Mouse (Mus musculus): ENCODE results near the gene Usp34. TPM values are rescaled to one million over a fixed set of nuclear protein-coding genes. Genes with fewer than 3 reads are reported as not detected.
"Not testable (repeated sequence)": the region's sequence is repeated elsewhere in the genome, so short reads cannot be mapped to it uniquely, and the experiment has no call there.

Gene Usp34
- polyA plus RNA-seq, 1 experiment from 2014 or later, result 12.8 TPM

DNA sequence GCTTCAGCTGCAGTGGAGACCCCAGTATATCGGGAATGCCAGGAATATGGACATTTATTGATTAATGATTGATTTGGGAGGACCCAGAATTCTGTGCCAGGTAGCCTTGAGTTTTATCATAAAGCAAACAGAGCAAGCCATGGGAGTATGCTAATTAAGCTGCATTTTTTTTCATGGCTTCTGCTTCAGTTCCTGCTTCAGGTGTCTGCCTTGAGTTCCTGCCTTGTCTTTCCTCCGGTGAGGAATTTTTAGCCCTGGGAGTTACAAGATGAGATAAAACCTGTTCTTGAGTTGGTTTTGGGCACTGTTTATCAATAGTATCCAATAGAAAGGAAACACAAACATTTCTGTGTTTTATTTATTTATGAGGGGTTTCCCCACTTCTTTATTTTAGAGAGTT is 22.7 kb downstream of the Usp34 start:
- no peak overlapping the region for H3K27ac ChIP-seq (replicated peaks)
- no peak overlapping the region for H3K4me3 ChIP-seq (ENCODE audit: low read depth, low read length)
- WGBS, result 77% methylated on average over 2 of the region's 2 CpGs
- DNase-seq (ENCODE audit: low spot score) (no peak), ATAC-seq (ENCODE audit: low FRiP score, low TSS enrichment) (no peak)
- H3K36me3 ChIP-seq (ENCODE audit: control insufficient read depth, insufficient read depth, low read length), result no peaks in the 10 kb centered on the region
- H3K9ac ChIP-seq (ENCODE audit: low read length), result no peak overlapping the region
- H3K9me3 ChIP-seq (ENCODE audit: control insufficient read depth, low read length), result no peaks in the 10 kb centered on the region
- TF ChIP-seq EP300 (optimal IDR thresholded peaks at IDR 0.05) (no peak), CTCF (IDR thresholded peaks at IDR 0.05; ENCODE audit: low read depth) (no peak)
- no peak overlapping the region for H3K4me2 ChIP-seq (replicated peaks; ENCODE audit: low read depth)
- H3K27me3 ChIP-seq (ENCODE audit: control insufficient read depth, insufficient read depth, low read length), result no peaks in the 10 kb centered on the region
- H3K4me1 ChIP-seq (replicated peaks; ENCODE audit: control insufficient read depth, insufficient read depth), result no peaks in the 10 kb centered on the region

DNA sequence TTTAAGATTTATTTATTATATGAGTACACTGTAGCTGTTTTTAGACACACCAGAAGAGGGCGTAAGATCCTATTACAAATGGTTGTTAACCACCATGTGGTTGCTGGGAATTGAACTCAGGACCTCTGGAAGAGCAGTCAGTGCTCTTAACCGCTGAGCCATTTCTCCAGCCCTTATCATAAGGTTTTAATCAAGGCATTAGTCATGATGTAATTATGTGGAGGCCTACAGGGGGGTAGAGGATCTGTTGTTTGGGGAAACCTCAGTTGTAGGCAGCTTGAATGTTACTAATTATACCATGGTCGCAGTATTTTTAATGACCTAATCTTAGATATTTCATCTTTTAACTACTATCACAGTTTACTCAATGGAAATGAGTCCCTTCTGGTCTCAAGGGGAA is 25.4 kb downstream of the Usp34 start:
- ATAC-seq (ENCODE audit: low FRiP score, low TSS enrichment) (no peak), DNase-seq (ENCODE audit: low spot score) (no peak)
- Histone ChIP-seq H3K4me3 (ENCODE audit: low read depth, low read length) (no peak overlapping the region), H3K4me2 (replicated peaks; ENCODE audit: low read depth) (no peak overlapping the region), H3K27me3 (ENCODE audit: control insufficient read depth, insufficient read depth, low read length) (no peaks in the 10 kb centered on the region), H3K4me1 (replicated peaks; ENCODE audit: control insufficient read depth, insufficient read depth) (no peaks in the 10 kb centered on the region), H3K9ac (ENCODE audit: low read length) (no peak overlapping the region), H3K36me3 (ENCODE audit: control insufficient read depth, insufficient read depth, low read length) (no peaks in the 10 kb centered on the region), H3K27ac (replicated peaks) (no peak overlapping the region), H3K9me3 (ENCODE audit: control insufficient read depth, low read length) (no peaks in the 10 kb centered on the region)
- 69% methylated on average over 3 of the region's 3 CpGs for WGBS
- TF ChIP-seq CTCF (IDR thresholded peaks at IDR 0.05; ENCODE audit: low read depth), result no peak
- TF ChIP-seq EP300 (optimal IDR thresholded peaks at IDR 0.05), result no peak

DNA sequence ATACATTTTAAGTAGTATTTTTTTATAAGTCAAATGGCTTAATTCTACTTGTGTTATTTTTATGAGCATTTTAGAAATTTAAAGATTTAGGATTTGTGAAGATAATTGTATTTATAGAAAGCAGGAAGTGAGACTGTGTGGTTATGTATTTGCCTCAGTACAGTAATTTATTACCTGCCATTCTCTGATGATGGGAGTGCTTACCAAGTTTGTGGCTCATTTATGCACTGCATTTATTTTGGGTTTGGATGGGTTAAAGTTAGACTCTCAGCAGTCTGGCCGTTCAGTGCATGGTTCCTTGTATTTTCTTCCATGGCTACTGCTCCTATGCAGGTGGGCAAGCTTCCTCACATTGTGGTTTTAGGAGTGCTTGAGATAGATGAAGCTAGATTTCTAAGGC is 28.5 kb downstream of the Usp34 start:
- Histone ChIP-seq H3K4me3 (ENCODE audit: low read depth, low read length) (no peak overlapping the region), H3K36me3 (ENCODE audit: control insufficient read depth, insufficient read depth, low read length) (peaks cover 4% of the 10 kb centered on the region; the same call in 1 of the 2 replicates), H3K9me3 (ENCODE audit: control insufficient read depth, low read length) (no peaks in the 10 kb centered on the region), H3K27ac (replicated peaks) (no peak overlapping the region), H3K9ac (ENCODE audit: low read length) (no peak overlapping the region), H3K27me3 (ENCODE audit: control insufficient read depth, insufficient read depth, low read length) (no peaks in the 10 kb centered on the region), H3K4me2 (replicated peaks; ENCODE audit: low read depth) (no peak overlapping the region), H3K4me1 (replicated peaks; ENCODE audit: control insufficient read depth, insufficient read depth) (no peaks in the 10 kb centered on the region)
- ATAC-seq (ENCODE audit: low FRiP score, low TSS enrichment), result no peak
- TF ChIP-seq EP300 (optimal IDR thresholded peaks at IDR 0.05), result no peak
- WGBS, result 57% methylated on average over 1 of the region's 1 CpGs
- no peak for DNase-seq (ENCODE audit: low spot score)

GRCm38 (mm10) chr11:23357226-23357625 is 50.5 kb downstream of the Usp34 start:
- 71% methylated on average over 5 of the region's 5 CpGs for WGBS
- TF ChIP-seq CTCF (IDR thresholded peaks at IDR 0.05; ENCODE audit: low read depth), result peak; percentile 42
- ATAC-seq (ENCODE audit: low FRiP score, low TSS enrichment), result not testable (repeated sequence)

GRCm38 (mm10) chr11:23359687-23360235 is 53.1 kb downstream of the Usp34 start:
- H3K4me3 ChIP-seq (ENCODE audit: low read depth, low read length); H3K9me3 ChIP-seq (ENCODE audit: control insufficient read depth, low read length); H3K27me3 ChIP-seq (ENCODE audit: control insufficient read depth, insufficient read depth, low read length); ATAC-seq (ENCODE audit: low FRiP score, low TSS enrichment); H3K4me1 ChIP-seq (replicated peaks; ENCODE audit: control insufficient read depth, insufficient read depth); H3K9ac ChIP-seq (ENCODE audit: low read length); DNase-seq (ENCODE audit: low spot score); H3K4me2 ChIP-seq (replicated peaks; ENCODE audit: low read depth); H3K27ac ChIP-seq (replicated peaks): not testable (repeated sequence)
- H3K36me3 ChIP-seq (ENCODE audit: control insufficient read depth, insufficient read depth, low read length), result peaks cover 17% of the 10 kb centered on the region; the same call in 1 of the 2 replicates
- 73% methylated on average over 1 of the region's 1 CpGs for WGBS

More at GRCm38 (mm10) chr11:23357226-23357625, 50.5 kb downstream of the Usp34 start:
- not testable (repeated sequence) for H3K4me1 ChIP-seq (replicated peaks; ENCODE audit: control insufficient read depth, insufficient read depth); H3K4me2 ChIP-seq (replicated peaks; ENCODE audit: low read depth); H3K27ac ChIP-seq (replicated peaks); H3K9ac ChIP-seq (ENCODE audit: low read length); H3K9me3 ChIP-seq (ENCODE audit: control insufficient read depth, low read length); DNase-seq (ENCODE audit: low spot score); H3K27me3 ChIP-seq (ENCODE audit: control insufficient read depth, insufficient read depth, low read length); H3K4me3 ChIP-seq (ENCODE audit: low read depth, low read length)
- H3K36me3 ChIP-seq (ENCODE audit: control insufficient read depth, insufficient read depth, low read length), result peaks cover 11% of the 10 kb centered on the region; the same call in 1 of the 2 replicates

DNA sequence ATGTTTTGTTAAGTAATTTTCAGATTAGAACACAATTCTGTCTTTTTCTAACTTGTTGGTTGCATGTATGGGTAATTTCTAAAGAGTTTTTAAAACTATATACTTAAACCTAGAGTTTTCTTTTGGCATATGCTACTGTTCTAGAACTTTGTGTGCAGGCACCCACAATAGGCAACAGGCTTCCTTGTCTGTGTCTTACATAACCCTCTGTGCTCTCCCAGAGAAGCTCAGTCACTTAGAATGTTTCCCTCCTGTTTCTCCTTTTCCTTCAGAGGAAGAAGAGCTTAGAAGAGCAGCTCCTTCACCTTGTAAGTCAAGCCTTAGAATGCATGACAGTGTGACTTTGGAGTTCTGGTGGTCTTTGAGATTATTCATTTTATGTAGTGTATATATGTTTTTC is 55.6 kb downstream of the Usp34 start:
- Histone ChIP-seq H3K9ac (ENCODE audit: low read length) (no peak overlapping the region), H3K27me3 (ENCODE audit: control insufficient read depth, insufficient read depth, low read length) (no peaks in the 10 kb centered on the region), H3K4me3 (ENCODE audit: low read depth, low read length) (no peak overlapping the region), H3K9me3 (ENCODE audit: control insufficient read depth, low read length) (no peaks in the 10 kb centered on the region), H3K36me3 (ENCODE audit: control insufficient read depth, insufficient read depth, low read length) (peaks cover 11% of the 10 kb centered on the region; the same call in 1 of the 2 replicates), H3K4me1 (replicated peaks; ENCODE audit: control insufficient read depth, insufficient read depth) (no peaks in the 10 kb centered on the region), H3K4me2 (replicated peaks; ENCODE audit: low read depth) (no peak overlapping the region), H3K27ac (replicated peaks) (no peak overlapping the region)
- TF ChIP-seq EP300 (optimal IDR thresholded peaks at IDR 0.05), result no peak
- TF ChIP-seq CTCF (IDR thresholded peaks at IDR 0.05; ENCODE audit: low read depth), result no peak
- DNase-seq (ENCODE audit: low spot score), result no peak
- ATAC-seq (ENCODE audit: low FRiP score, low TSS enrichment), result no peak

All from stomach, postnatal 0 days (tissue).